In genomic region chr6:135011048-135011733, GRCm38 (mm10) we compare ENCODE assay signal across 8 mouse cellular contexts. TPM values are rescaled to one million over a fixed set of nuclear protein-coding genes. Genes with fewer than 3 reads are reported as not detected.
DNase-seq lines count a peak whose midpoint lies in the region; ATAC-seq lines count a peak whose summit lies in the region.

Gene Ddx47 (plus strand): TSS chr6:135011612.

- peak within 1 kb of the TSS; percentile 73 for H3K9ac ChIP-seq in kidney, embryonic 15.5 days

- peak within 1 kb of the TSS; percentile 70 for H3K4me2 ChIP-seq in kidney, embryonic 15.5 days

- H3K4me1 ChIP-seq in heart, embryonic 10.5 days = peaks cover 6% of the 10 kb centered on the region; the same call in 1 of the 2 replicates
- H3K4me1 ChIP-seq in kidney, embryonic 15.5 days = peaks cover 7% of the 10 kb centered on the region

- no peaks in the 10 kb centered on the region for H3K9me3 ChIP-seq in heart, embryonic 10.5 days
- H3K9me3 ChIP-seq in kidney, embryonic 15.5 days (replicated peaks) = no peaks in the 10 kb centered on the region

- ATAC-seq in erythroblast, adult 5-6 weeks (replicated peaks; ENCODE audit: low FRiP score, poor library complexity, severe bottlenecking) = peak; percentile 98
- peak; percentile 91 for ATAC-seq in kidney, embryonic 15.5 days (replicated peaks; ENCODE audit: low FRiP score)
- ATAC-seq in monocyte, adult 5-6 weeks (replicated peaks; ENCODE audit: insufficient number of reproducible peaks, low FRiP score, low TSS enrichment, poor library complexity, severe bottlenecking) = peak; percentile 99

- 6% methylated on average over 19 of the region's 19 CpGs for WGBS in heart, embryonic 10.5 days
- WGBS in kidney, embryonic 15.5 days = 5% methylated on average over 19 of the region's 19 CpGs

- peak within 1 kb of the TSS; percentile 75 for H3K4me3 ChIP-seq in heart, embryonic 10.5 days
- H3K4me3 ChIP-seq in kidney, embryonic 15.5 days (replicated peaks) = peak within 1 kb of the TSS; percentile 74

- peak; percentile 96 to 97 for DNase-seq in B cell, adult 2 months
- DNase-seq in brain, adult 2 months (ENCODE audit: low read depth, low spot score) = peak; percentile 98
- peak; percentile 98 for DNase-seq in heart, embryonic 10.5 days (ENCODE audit: low spot score)
- peak; percentile 96 for DNase-seq in liver
- DNase-seq in spleen, postnatal 4 days (ENCODE audit: low spot score in 2 of 2) = peak; percentile 95 to 98

- H3K27me3 ChIP-seq in heart, embryonic 10.5 days (ENCODE audit: insufficient read depth, poor library complexity, severe bottlenecking) = no peaks in the 10 kb centered on the region
- no peaks in the 10 kb centered on the region for H3K27me3 ChIP-seq in kidney, embryonic 15.5 days

- peaks cover 27% of the 10 kb centered on the region for H3K36me3 ChIP-seq in heart, embryonic 10.5 days
- peaks cover 29% of the 10 kb centered on the region for H3K36me3 ChIP-seq in kidney, embryonic 15.5 days

- peak within 1 kb of the TSS; percentile 82 for H3K27ac ChIP-seq in heart, embryonic 10.5 days
- H3K27ac ChIP-seq in kidney, embryonic 15.5 days = 0 out of 2 replicates have a peak within 1 kb of the TSS, but pooled peaks have one; percentile 25

RNA-seq across cellular contexts. Expression of gene Ddx47, which starts in this region (rescaled TPM):
- total RNA-seq in erythroblast, adult 5-6 weeks (2015; ENCODE audit: low replicate concordance) = 29.8 and 34.9 TPM in 2 replicates
- total RNA-seq in erythroblast, adult 5-6 weeks (2017; ENCODE audit: low replicate concordance) = 40.4 and 64.3 TPM in 2 replicates
- polyA plus RNA-seq in heart, embryonic 10.5 days (2016; fragmentation: Nextera tagmentation; extraction: Ambion mirVana) = 75.6 and 99.1 TPM in 2 replicates
- polyA plus RNA-seq in kidney, embryonic 15.5 days (2015; fragmentation: Nextera tagmentation; extraction: Ambion mirVana) = 118 and 120 TPM in 2 replicates
- total RNA-seq in monocyte, adult 5-6 weeks (2017) = 104 to 152 TPM (median 151 TPM) in 3 replicates

Comparison
In these comparisons a context has a peak if more than half of its experiments do, and no peak if none do; other contexts are left out.
1. Peak in every context shown above with its lines: DNase-seq, ATAC-seq, H3K4me3 ChIP-seq and H3K27ac ChIP-seq.